Mouse (Mus musculus) liver, embryonic 16.5 days (tissue): ENCODE data around the gene Acsl1. TPM values are rescaled to one million over a fixed set of nuclear protein-coding genes. Genes with fewer than 3 reads are reported as not detected.

ENCODE experiments used
- ATAC-seq: fragments of 200-750 bp; cut with Nextera tagmentation; 2 replicates; pipeline ENCODE4 v1.8.0; 2017; ENCODE audit warnings: low read depth, mild to moderate bottlenecking, moderate number of reproducible peaks, moderate library complexity
- H3K27ac ChIP-seq: fragments of 300-500 bp; sonication (generic); 2 replicates; pipeline ENCODE4 v1.5.1; 2014; ENCODE audit warnings: mild to moderate bottlenecking, low read length
- H3K27me3 ChIP-seq: fragments of 300-500 bp; sonication (generic); 2 replicates; pipeline ENCODE4 v1.6.1; 2014; ENCODE audit warnings: low read depth, low read length, mixed read lengths; ENCODE audit not compliant: control insufficient read depth, insufficient read depth
- H3K36me3 ChIP-seq: fragments of 300-500 bp; sonication (generic); 2 replicates; pipeline ENCODE4 v1.6.1; 2014; ENCODE audit warnings: mild to moderate bottlenecking; ENCODE audit not compliant: control insufficient read depth, insufficient read depth
- H3K4me1 ChIP-seq: fragments of 300-500 bp; sonication (generic); 2 replicates; pipeline ENCODE4 v1.6.1; 2014; ENCODE audit warnings: low read depth, low read length, mixed read lengths; ENCODE audit not compliant: control insufficient read depth
- H3K4me2 ChIP-seq: fragments of 300-500 bp; sonication (generic); 2 replicates; pipeline ENCODE4 v1.6.1; 2014; ENCODE audit warnings: low read depth, low read length, mixed read lengths
- H3K4me3 ChIP-seq: fragments of 300-500 bp; sonication (generic); 2 replicates; pipeline ENCODE4 v1.5.1; 2014; ENCODE audit warnings: low read depth, mild to moderate bottlenecking, low read length
- H3K9ac ChIP-seq: fragments of 300-500 bp; sonication (generic); 2 replicates; pipeline ENCODE4 v1.6.1; 2014; ENCODE audit warnings: low read depth, low read length
- H3K9me3 ChIP-seq: fragments of 300-500 bp; sonication (generic); replicated peaks from 2 replicates; pipeline ENCODE4 v1.6.1; 2016; ENCODE audit warnings: low read length; ENCODE audit not compliant: control insufficient read depth
- WGBS: fragments of 180-500 bp; shearing (Covaris S2); extraction: QIAGEN DNeasy Blood & Tissue Kit; methylation state at CpG from one replicate; pipeline ENCODE4 v1.1.7; 2014; ENCODE audit not compliant: insufficient replicate concordance; 5-methylcytosine and 5-hydroxymethylcytosine counted together
- polyA plus RNA-seq: library from polyadenylated mRNA; unstranded; fragments of >200 nt; fragmentation: Nextera tagmentation; extraction: Ambion mirVana; gene quantifications from 2 replicates; pipeline ENCODE4 v1.2.1, GENCODE M21; 2015

Gene Acsl1
- polyA plus RNA-seq, 1 experiment from 2014 or later = 168 TPM

DNA sequence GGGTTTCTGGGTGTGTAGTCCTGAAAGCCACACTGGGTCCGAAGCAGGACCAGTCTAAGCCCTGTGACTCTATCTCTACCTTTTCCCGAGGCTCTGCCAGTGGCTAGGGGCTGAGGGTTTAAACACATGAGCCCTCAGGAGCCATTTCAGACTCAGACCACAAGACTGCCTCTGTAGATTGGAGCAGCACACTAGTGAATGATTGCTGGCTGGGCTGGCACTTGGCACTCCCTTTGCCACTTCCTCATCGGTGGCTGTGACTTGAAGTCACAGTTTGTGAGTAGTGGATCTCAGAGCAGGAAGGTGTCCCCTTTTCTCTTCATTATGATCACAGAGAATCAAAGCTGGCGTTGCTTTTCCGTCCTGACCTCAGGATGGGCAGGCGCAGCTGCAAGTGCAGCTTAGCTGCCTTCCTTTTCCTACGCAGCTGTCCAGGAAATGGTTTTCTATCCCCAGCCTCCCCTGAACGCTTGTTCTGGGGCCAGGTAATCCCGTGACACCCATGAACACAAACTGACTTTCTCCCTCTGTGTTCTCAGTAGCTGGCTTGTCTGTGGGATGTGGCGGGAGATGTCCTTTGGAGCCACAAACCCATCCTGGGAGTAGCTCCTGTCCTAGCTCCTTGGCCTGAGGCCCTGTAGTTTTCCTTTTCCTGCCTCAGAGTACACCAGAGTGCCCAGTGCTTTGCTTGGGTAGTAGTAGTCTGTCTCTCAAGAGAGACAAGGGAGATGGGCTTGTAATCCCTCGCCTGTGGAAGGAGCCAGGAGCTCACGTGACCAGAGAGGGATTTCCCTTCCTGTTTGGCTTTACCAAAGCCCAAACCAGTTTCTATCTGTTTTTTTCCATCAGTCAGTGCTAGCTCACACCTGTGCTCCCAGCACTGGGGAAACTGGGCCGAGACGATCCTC lies 37.9 kb downstream of the Acsl1 start:
- ATAC-seq = no peak
- H3K4me1 ChIP-seq = peaks cover 13% of the 10 kb centered on the region
- no peak overlapping the region for H3K4me3 ChIP-seq
- H3K27me3 ChIP-seq = no peaks in the 10 kb centered on the region
- H3K4me2 ChIP-seq = no peak overlapping the region
- H3K36me3 ChIP-seq = peaks cover 43% of the 10 kb centered on the region
- WGBS = 68% methylated on average over 14 of the region's 14 CpGs
- H3K27ac ChIP-seq = peak overlapping the region; percentile 8; the same call in 1 of the 2 replicates
- H3K9me3 ChIP-seq = no peaks in the 10 kb centered on the region
- no peak overlapping the region for H3K9ac ChIP-seq

DNA sequence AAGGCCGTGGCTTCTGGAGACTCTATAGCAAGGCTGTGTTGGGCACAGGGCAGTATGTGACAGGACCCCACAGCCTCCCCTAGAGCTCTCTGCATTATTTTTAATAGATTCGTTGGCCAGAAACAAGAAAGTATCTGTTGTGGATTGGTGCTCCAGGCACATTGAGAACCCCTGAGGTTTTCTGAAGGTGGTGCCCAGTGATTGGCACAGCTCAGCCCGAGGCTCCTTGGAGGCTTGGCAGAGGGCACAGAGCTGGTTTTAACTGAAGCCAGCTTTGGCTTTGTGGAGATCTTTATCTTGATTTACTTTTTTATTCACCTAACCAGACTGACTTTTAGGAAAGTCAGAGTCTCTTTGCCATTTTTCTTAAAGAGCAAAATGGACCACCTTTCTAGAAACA lies 38.6 kb downstream of the Acsl1 start:
- peaks cover 45% of the 10 kb centered on the region for H3K36me3 ChIP-seq
- no peak overlapping the region for H3K4me3 ChIP-seq
- ATAC-seq = no peak
- H3K9me3 ChIP-seq = no peaks in the 10 kb centered on the region
- peaks cover 8% of the 10 kb centered on the region for H3K4me1 ChIP-seq
- H3K27me3 ChIP-seq = no peaks in the 10 kb centered on the region
- no peak overlapping the region for H3K4me2 ChIP-seq
- no peak overlapping the region for H3K27ac ChIP-seq
- no peak overlapping the region for H3K9ac ChIP-seq
- 76% methylated on average over 3 of the region's 3 CpGs for WGBS

DNA sequence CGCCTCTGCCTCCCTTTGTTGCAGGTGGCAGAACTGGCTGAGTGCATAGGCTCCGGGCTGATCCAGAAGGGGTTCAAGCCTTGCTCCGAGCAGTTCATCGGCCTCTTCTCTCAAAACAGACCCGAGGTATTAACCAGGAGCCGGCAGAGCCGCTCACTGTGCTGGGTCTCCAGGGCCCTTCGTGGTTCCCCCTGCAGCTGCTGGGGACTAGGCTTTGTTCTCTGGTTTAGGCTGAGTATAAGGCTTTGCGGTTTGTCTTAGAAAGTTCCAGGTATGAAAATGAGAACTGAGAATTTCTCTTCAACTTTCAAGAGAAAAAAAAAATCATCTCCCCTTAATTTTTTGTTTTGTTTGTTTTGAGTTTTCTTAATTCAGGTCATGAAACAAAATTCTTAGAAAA lies 40.5 kb downstream of the Acsl1 start:
- no peak for ATAC-seq
- WGBS = 80% methylated on average over 9 of the region's 9 CpGs
- H3K36me3 ChIP-seq = peaks cover 35% of the 10 kb centered on the region

DNA sequence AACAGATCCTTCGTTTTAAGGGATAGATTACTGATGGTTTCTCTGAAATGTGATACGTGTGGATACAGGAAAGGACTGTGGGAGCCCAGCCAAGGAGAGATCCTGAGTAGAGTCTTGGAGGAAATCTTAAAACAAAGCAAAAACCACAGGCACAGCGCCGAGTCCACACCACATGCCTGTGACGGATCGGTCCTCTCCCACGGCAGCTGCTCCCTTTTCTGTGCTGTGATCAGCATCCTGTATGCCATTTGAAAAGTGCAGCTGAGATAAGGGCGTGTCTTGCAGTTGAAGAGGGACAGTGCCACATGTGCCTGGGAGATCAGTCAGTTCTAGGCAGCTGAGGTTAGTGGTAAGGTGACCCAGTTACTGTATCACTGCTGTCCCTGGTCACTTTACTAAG lies 41.7 kb downstream of the Acsl1 start:
- WGBS = 41% methylated on average over 8 of the region's 8 CpGs
- Histone ChIP-seq H3K4me3 (no peak overlapping the region), H3K36me3 (peaks cover 29% of the 10 kb centered on the region), H3K9me3 (no peaks in the 10 kb centered on the region), H3K27me3 (no peaks in the 10 kb centered on the region), H3K27ac (peak overlapping the region; percentile 48; the same call in 1 of the 2 replicates), H3K4me2 (no peak overlapping the region), H3K4me1 (peaks cover 7% of the 10 kb centered on the region), H3K9ac (no peak overlapping the region; the same call in 1 of the 2 replicates)
- ATAC-seq = peak; percentile 42

More for the DNA sequence above, 40.5 kb downstream of the Acsl1 start:
- no peaks in the 10 kb centered on the region for H3K9me3 ChIP-seq
- H3K27ac ChIP-seq = no peak overlapping the region
- H3K27me3 ChIP-seq = no peaks in the 10 kb centered on the region
- peaks cover 7% of the 10 kb centered on the region for H3K4me1 ChIP-seq
- H3K9ac ChIP-seq = no peak overlapping the region
- H3K4me2 ChIP-seq = no peak overlapping the region
- H3K4me3 ChIP-seq = no peak overlapping the region

DNA sequence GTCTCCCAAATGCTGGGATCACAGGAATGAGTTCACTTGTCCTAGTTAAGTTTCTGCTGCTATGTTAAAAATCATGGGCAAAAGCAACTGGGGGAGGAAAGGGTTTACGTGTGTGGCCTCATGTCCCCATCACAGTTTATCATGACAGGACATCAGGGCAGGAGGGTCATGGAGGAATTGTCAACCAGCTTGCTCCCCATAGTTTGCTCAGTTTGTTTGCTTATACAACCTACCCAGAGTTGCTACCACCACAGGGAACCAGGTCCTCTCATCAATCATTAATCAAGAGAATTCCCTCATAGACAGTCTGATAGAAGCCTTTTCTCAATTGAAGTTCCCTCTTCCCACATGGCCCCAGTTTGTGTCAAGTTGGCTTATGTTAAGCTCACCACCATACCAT lies 43.2 kb downstream of the Acsl1 start:
- Histone ChIP-seq H3K4me1 (peaks cover 7% of the 10 kb centered on the region), H3K27ac (peak overlapping the region; percentile 80), H3K4me3 (no peak overlapping the region), H3K36me3 (peaks cover 30% of the 10 kb centered on the region), H3K9me3 (no peaks in the 10 kb centered on the region), H3K27me3 (no peaks in the 10 kb centered on the region), H3K4me2 (no peak overlapping the region), H3K9ac (no peak overlapping the region)
- WGBS = 73% methylated on average over 1 of the region's 1 CpGs
- ATAC-seq = peak; percentile 86

DNA sequence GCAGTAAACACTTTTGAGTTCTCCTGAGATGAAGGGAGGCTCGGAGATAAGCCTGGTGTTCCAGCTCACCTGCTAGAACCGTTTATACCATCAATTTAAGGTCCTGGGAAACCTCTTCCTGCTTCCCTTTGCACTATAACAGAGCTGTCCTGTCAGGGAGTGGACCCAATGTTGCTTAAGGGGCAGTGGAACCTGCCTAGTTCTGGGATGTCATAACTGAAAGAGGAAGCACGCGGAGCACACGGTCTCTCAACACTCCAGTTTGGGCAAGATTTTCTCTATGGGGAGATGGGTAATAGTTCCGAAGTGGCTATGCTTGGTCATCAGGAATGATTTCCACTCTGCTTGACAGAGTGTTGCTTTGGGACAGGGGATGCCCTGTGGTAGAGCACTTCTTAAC lies 49.8 kb downstream of the Acsl1 start:
- Histone ChIP-seq H3K4me1 (no peaks in the 10 kb centered on the region; the same call in none of the 2 replicates), H3K9ac (no peak overlapping the region), H3K27ac (no peak overlapping the region), H3K4me3 (no peak overlapping the region), H3K27me3 (no peaks in the 10 kb centered on the region), H3K36me3 (peaks cover 23% of the 10 kb centered on the region), H3K4me2 (no peak overlapping the region), H3K9me3 (no peaks in the 10 kb centered on the region)
- ATAC-seq = no peak
- 76% methylated on average over 6 of the region's 6 CpGs for WGBS

DNA sequence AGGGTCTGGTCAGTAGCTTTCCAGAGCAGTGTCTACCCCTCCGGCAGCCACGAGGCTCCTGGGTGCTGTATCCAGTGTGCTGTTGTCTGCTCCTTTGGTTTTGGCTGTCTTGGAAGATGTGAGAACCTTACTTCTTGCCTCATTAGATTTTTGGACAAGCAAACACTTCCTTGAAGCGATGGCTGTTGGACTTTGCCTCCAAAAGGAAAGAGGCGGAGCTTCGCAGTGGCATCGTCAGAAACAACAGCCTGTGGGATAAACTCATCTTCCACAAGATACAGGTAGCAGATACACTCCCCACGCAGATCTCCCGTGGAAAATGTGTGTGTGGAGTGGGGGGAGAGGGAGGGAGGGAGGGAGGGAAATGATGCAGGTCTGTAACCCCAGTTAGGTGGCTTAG lies 55.3 kb downstream of the Acsl1 start:
- H3K27ac ChIP-seq = no peak overlapping the region
- no peaks in the 10 kb centered on the region; the same call in none of the 2 replicates for H3K4me1 ChIP-seq
- no peaks in the 10 kb centered on the region for H3K27me3 ChIP-seq
- H3K4me3 ChIP-seq = no peak overlapping the region
- H3K9ac ChIP-seq = no peak overlapping the region
- H3K9me3 ChIP-seq = no peaks in the 10 kb centered on the region
- peaks cover 37% of the 10 kb centered on the region for H3K36me3 ChIP-seq
- 78% methylated on average over 8 of the region's 8 CpGs for WGBS
- ATAC-seq = no peak
- no peak overlapping the region for H3K4me2 ChIP-seq

DNA sequence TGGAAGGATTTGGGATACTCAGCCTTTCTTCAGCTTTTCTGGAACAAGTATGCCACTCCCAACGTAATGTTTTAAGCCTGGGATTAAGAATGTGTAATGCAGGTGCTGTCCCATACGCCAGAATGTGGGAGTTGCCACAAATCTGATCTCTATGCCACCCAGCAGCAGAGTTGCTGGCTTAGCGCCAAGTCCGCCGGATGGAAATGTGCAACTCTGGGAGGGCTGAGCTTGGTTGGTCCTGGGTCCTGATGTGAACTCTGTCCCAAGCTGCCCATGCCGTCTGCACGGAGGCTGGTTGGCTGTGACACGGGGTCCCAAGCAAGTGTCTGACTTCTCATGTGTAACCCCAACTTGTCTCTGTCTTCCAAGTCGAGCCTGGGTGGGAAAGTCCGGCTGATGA lies 56.0 kb downstream of the Acsl1 start:
- ATAC-seq = no peak
- Histone ChIP-seq H3K36me3 (peaks cover 43% of the 10 kb centered on the region), H3K9me3 (no peaks in the 10 kb centered on the region), H3K27me3 (no peaks in the 10 kb centered on the region), H3K4me3 (no peak overlapping the region), H3K9ac (no peak overlapping the region), H3K4me1 (no peaks in the 10 kb centered on the region; the same call in none of the 2 replicates), H3K27ac (no peak overlapping the region), H3K4me2 (no peak overlapping the region)
- 72% methylated on average over 10 of the region's 10 CpGs for WGBS

DNA sequence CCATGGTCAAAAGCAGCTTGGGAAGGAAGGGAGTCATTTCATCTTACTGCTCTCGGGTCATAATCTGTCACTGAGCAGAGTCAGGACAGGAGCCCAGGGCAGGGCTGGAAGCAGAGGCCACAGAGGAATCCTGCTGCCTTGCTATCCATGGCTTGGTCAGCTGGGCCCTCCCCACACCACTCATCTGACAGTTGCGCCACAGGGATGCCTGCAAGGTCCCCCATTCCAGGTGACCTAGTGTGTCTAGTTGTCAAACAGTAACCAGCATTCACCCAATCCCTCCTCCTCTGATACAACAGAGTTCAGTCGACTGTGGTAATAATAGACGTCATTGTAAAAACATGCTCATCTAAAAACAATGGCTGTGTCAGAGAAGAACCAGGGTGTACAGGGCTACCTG lies 58.7 kb downstream of the Acsl1 start:
- peak; percentile 88 for ATAC-seq
- WGBS = 70% methylated on average over 4 of the region's 4 CpGs
- Histone ChIP-seq H3K9me3 (no peaks in the 10 kb centered on the region), H3K4me1 (no peaks in the 10 kb centered on the region; the same call in 1 of the 2 replicates), H3K4me2 (no peak overlapping the region), H3K27me3 (no peaks in the 10 kb centered on the region), H3K36me3 (peaks cover 44% of the 10 kb centered on the region), H3K4me3 (no peak overlapping the region), H3K27ac (peak overlapping the region; percentile 33; the same call in 1 of the 2 replicates), H3K9ac (no peak overlapping the region)
